Mouse (Mus musculus) liver, postnatal 0 days (tissue): Measurements from ENCODE around the gene Arhgap25. TPM values are rescaled to one million over a fixed set of nuclear protein-coding genes. Genes with fewer than 3 reads are reported as not detected.

Experiments used
- ATAC-seq: fragments of 200-750 bp; cut with Nextera tagmentation; 2 replicates; pipeline ENCODE4 v1.8.0; 2017; ENCODE audit warnings: mild to moderate bottlenecking, moderate library complexity
- DNase-seq: peaks from one replicate; pipeline ENCODE4 v3.0.0-alpha.2; 2016
- H3K27ac ChIP-seq: fragments of 300-500 bp; sonication (generic); 2 replicates; pipeline ENCODE4 v1.5.1; 2014; ENCODE audit warnings: antibody characterized with exemption, moderate library complexity, mild to moderate bottlenecking, low read depth
- H3K27me3 ChIP-seq: fragments of 300-500 bp; sonication (generic); 2 replicates; pipeline ENCODE4 v1.6.1; 2014; ENCODE audit warnings: low read length, control low read depth, mixed read lengths; ENCODE audit not compliant: insufficient read depth
- H3K36me3 ChIP-seq: fragments of 300-500 bp; sonication (generic); replicated peaks from 2 replicates; pipeline ENCODE4 v1.6.1; 2014; ENCODE audit warnings: mild to moderate bottlenecking, control low read depth, low read length, moderate library complexity, mixed read lengths; ENCODE audit not compliant: insufficient read depth
- H3K4me1 ChIP-seq: fragments of 300-500 bp; sonication (generic); 2 replicates; pipeline ENCODE4 v1.6.1; 2014; ENCODE audit warnings: antibody characterized with exemption, mild to moderate bottlenecking, control low read depth; ENCODE audit not compliant: insufficient read depth
- H3K4me2 ChIP-seq: fragments of 300-500 bp; sonication (generic); 2 replicates; pipeline ENCODE4 v1.6.1; 2014; ENCODE audit warnings: low read depth, mild to moderate bottlenecking, low read length, moderate library complexity, mixed read lengths
- H3K4me3 ChIP-seq: fragments of 300-500 bp; sonication (generic); 2 replicates; pipeline ENCODE4 v1.5.1; 2014; ENCODE audit warnings: low read depth, low read length
- H3K9ac ChIP-seq: fragments of 300-500 bp; sonication (generic); replicated peaks from 2 replicates; pipeline ENCODE4 v1.6.1; 2014; ENCODE audit warnings: mild to moderate bottlenecking, moderate library complexity
- H3K9me3 ChIP-seq: fragments of 300-500 bp; sonication (generic); 2 replicates; pipeline ENCODE4 v1.6.1; 2016; ENCODE audit warnings: mild to moderate bottlenecking, control low read depth, low read length, mixed read lengths
- CTCF ChIP-seq: sonication (generic); IDR thresholded peaks from 2 replicates; pipeline ENCODE4 v1.5.1; 2016; ENCODE audit warnings: antibody characterized with exemption, low read depth
- EP300 ChIP-seq: IDR thresholded peaks from 2 replicates; pipeline ENCODE4 v1.6.1; 2016; ENCODE audit warnings: antibody characterized with exemption, low read depth, mild to moderate bottlenecking
- WGBS: fragments of 180-500 bp; shearing (Covaris S2); extraction: QIAGEN DNeasy Blood & Tissue Kit; methylation state at CpG from one replicate; pipeline ENCODE4 v1.1.7; 2014; ENCODE audit not compliant: insufficient replicate concordance; 5-methylcytosine and 5-hydroxymethylcytosine counted together
- polyA plus RNA-seq: library from polyadenylated mRNA; unstranded; fragments of >200 nt; fragmentation: Nextera tagmentation; extraction: Ambion mirVana; gene quantifications from 2 replicates; pipeline ENCODE4 v1.2.1, GENCODE M21; 2015

The Arhgap25 gene
- polyA plus RNA-seq, 1 experiment from 2014 or later: 6.0 TPM

DNA sequence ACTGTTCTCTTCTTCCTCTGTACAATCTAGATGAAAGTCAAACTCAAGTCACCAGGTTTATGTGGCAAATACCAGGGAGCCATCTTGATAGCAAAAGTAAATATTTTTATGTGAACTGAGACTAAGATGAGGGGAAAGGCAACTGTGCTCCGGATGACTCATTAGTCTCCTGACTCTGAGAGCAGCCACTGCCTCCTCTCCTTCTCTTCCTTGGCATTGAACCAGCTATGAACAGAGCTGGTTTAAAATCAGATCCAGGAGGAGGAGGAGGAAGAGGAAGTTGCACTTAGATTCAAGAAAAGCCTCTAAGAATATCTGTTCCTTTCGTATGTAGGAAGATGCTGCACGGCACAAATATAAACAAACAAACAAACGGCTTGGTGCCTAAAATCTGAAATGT, 22.1 kb downstream of the Arhgap25 start:
- no peak for DNase-seq
- TF ChIP-seq CTCF (no peak), EP300 (no peak)
- Histone ChIP-seq H3K4me3 (no peak overlapping the region), H3K9ac (no peak overlapping the region), H3K27ac (no peak overlapping the region), H3K36me3 (no peaks in the 10 kb centered on the region), H3K4me2 (no peak overlapping the region), H3K4me1 (no peaks in the 10 kb centered on the region), H3K27me3 (no peaks in the 10 kb centered on the region), H3K9me3 (no peaks in the 10 kb centered on the region)
- WGBS: 47% methylated on average over 4 of the region's 4 CpGs
- ATAC-seq: no peak

- Histone ChIP-seq H3K4me3 (no peak overlapping the region), H3K27me3 (no peaks in the 10 kb centered on the region), H3K4me2 (no peak overlapping the region), H3K4me1 (no peaks in the 10 kb centered on the region), H3K36me3 (no peaks in the 10 kb centered on the region), H3K9ac (no peak overlapping the region), H3K27ac (no peak overlapping the region), H3K9me3 (no peaks in the 10 kb centered on the region)
- no peak for TF ChIP-seq CTCF
- TF ChIP-seq EP300: no peak
- DNase-seq (no peak), ATAC-seq (no peak)
- WGBS: 80% methylated on average over 2 of the region's 2 CpGs
Measured at GRCm38 (mm10) chr6:87509806-87510205, 23.3 kb downstream of the Arhgap25 start.

GRCm38 (mm10) chr6:87504875-87505274, 28.2 kb downstream of the Arhgap25 start:
- TF ChIP-seq EP300 (no peak), CTCF (no peak)
- ATAC-seq: no peak
- DNase-seq: no peak
- H3K27me3 ChIP-seq: no peaks in the 10 kb centered on the region
- no peak overlapping the region for H3K9ac ChIP-seq
- no peak overlapping the region for H3K4me2 ChIP-seq
- peaks cover 8% of the 10 kb centered on the region for H3K4me1 ChIP-seq
- no peaks in the 10 kb centered on the region for H3K9me3 ChIP-seq
- WGBS: 75% methylated on average over 7 of the region's 7 CpGs
- no peak overlapping the region for H3K4me3 ChIP-seq
- no peak overlapping the region for H3K27ac ChIP-seq
- H3K36me3 ChIP-seq: no peaks in the 10 kb centered on the region

- Histone ChIP-seq H3K4me1 (peaks cover 14% of the 10 kb centered on the region), H3K4me2 (0 out of 2 replicates have a peak overlapping the region, but pooled peaks have one; percentile 9), H3K27me3 (no peaks in the 10 kb centered on the region), H3K36me3 (no peaks in the 10 kb centered on the region), H3K4me3 (no peak overlapping the region), H3K27ac (peak overlapping the region; percentile 81), H3K9ac (no peak overlapping the region), H3K9me3 (no peaks in the 10 kb centered on the region)
- TF ChIP-seq EP300 (no peak), CTCF (no peak)
- DNase-seq (no peak), ATAC-seq (peak; percentile 10; the same call in 1 of the 2 replicates)
- WGBS: 26% methylated on average over 5 of the region's 5 CpGs
Measured at GRCm38 (mm10) chr6:87503976-87504375, 29.1 kb downstream of the Arhgap25 start.

- Histone ChIP-seq H3K27me3 (no peaks in the 10 kb centered on the region), H3K4me2 (0 out of 2 replicates have a peak overlapping the region, but pooled peaks have one; percentile 9), H3K4me1 (peaks cover 16% of the 10 kb centered on the region), H3K36me3 (no peaks in the 10 kb centered on the region), H3K27ac (peak overlapping the region; percentile 81), H3K9ac (no peak overlapping the region), H3K9me3 (no peaks in the 10 kb centered on the region), H3K4me3 (no peak overlapping the region)
- TF ChIP-seq EP300 (no peak), CTCF (no peak)
- ATAC-seq (no peak), DNase-seq (no peak)
- 87% methylated on average over 1 of the region's 1 CpGs for WGBS
Measured at GRCm38 (mm10) chr6:87503536-87503935, 29.5 kb downstream of the Arhgap25 start.

- no peak overlapping the region for H3K4me3 ChIP-seq
- WGBS: 27% methylated on average over 10 of the region's 10 CpGs
- H3K27ac ChIP-seq: peak overlapping the region; percentile 81
- no peaks in the 10 kb centered on the region for H3K36me3 ChIP-seq
- H3K4me1 ChIP-seq: peaks cover 16% of the 10 kb centered on the region
- no peaks in the 10 kb centered on the region for H3K9me3 ChIP-seq
- H3K27me3 ChIP-seq: no peaks in the 10 kb centered on the region
- DNase-seq (peak; percentile 41), ATAC-seq (peak; percentile 78)
- H3K4me2 ChIP-seq: peak overlapping the region; percentile 45
- H3K9ac ChIP-seq: no peak overlapping the region
- TF ChIP-seq EP300: no peak
- peak; percentile 22 for TF ChIP-seq CTCF
Measured at GRCm38 (mm10) chr6:87502831-87503286, 30.2 kb downstream of the Arhgap25 start.
